Mouse (Mus musculus) myocyte (in vitro differentiated cells): ENCODE results near the gene Mfsd4a.

Experiments
- MAX ChIP-seq: IDR thresholded peaks from one replicate; pipeline ENCODE4 v1.6.1; 2011; ENCODE audit warnings: low read depth, mild to moderate bottlenecking, control low read depth
- MYOD1 ChIP-seq, 3 experiments: IDR thresholded peaks; one replicate each; pipeline ENCODE4 v1.6.1; 2011; ENCODE audit warnings: control low read depth in 2 of 3, low read depth in 2 of 3, mild to moderate bottlenecking in 2 of 3, moderate library complexity in 1 of 3; ENCODE audit not compliant: insufficient read length in 2 of 3, control insufficient read depth in 1 of 3
- POLR2A ChIP-seq: IDR thresholded peaks from one replicate; pipeline ENCODE4 v1.6.1; 2011; ENCODE audit warnings: low read depth, mild to moderate bottlenecking, control low read depth, moderate library complexity; ENCODE audit not compliant: insufficient read length
- USF1 ChIP-seq: IDR thresholded peaks from one replicate; pipeline ENCODE4 v1.6.1; 2011; ENCODE audit warnings: low read depth, mild to moderate bottlenecking, control low read depth, moderate library complexity

GRCm38 (mm10) chr1:132112426-132112825 is 44.6 kb upstream of the Mfsd4a start:
- TF ChIP-seq POLR2A (no peak), MYOD1 (IDR thresholded peaks at IDR 0.05; ENCODE audit: control insufficient read depth in 1 of 3, insufficient read length in 2 of 3, low read depth in 2 of 3) (no peak), USF1 (no peak), MAX (no peak)
